Mouse (Mus musculus) MEL (cell line): ENCODE measurements around the gene Frmd4a. TPM values are rescaled to one million over a fixed set of nuclear protein-coding genes. Genes with fewer than 3 reads are reported as not detected.

Experiments
- DNase-seq: peaks from one replicate; pipeline ENCODE4 v3.0.0; 2011; ENCODE audit warnings: low read depth, low spot score
- H3K27ac ChIP-seq: 2 replicates; pipeline ENCODE4 v1.5.1; 2012; ENCODE audit warnings: low read depth, mild to moderate bottlenecking, control low read depth, low read length, moderate library complexity; ENCODE audit not compliant: control insufficient read depth
- H3K27me3 ChIP-seq, 2 experiments: fragments of 150-350 bp in 1 of 2; sonication (generic) in 1 of 2; 2 replicates each; pipeline ENCODE4 v1.6.1; 2012; ENCODE audit warnings: low read length in 2 of 2, mild to moderate bottlenecking in 2 of 2, improper control_type of control experiment in 1 of 2, moderate library complexity in 1 of 2; ENCODE audit not compliant: insufficient read depth in 2 of 2, control insufficient read depth in 1 of 2
- H3K36me3 ChIP-seq, 2 experiments: 2 replicates each; pipeline ENCODE4 v1.6.1; 2012 to 2014; ENCODE audit warnings: low read length in 2 of 2, improper control_type of control experiment in 1 of 2, inconsistent platforms in 1 of 2, mild to moderate bottlenecking in 1 of 2; ENCODE audit not compliant: insufficient read depth in 2 of 2, control insufficient read depth in 1 of 2
- H3K4me1 ChIP-seq, 2 experiments: fragments of 150-350 bp in 1 of 2; sonication (generic) in 1 of 2; 2 replicates each; pipeline ENCODE4 v1.6.1; 2012; ENCODE audit warnings: low read length in 2 of 2, improper control_type of control experiment in 1 of 2, mild to moderate bottlenecking in 1 of 2; ENCODE audit not compliant: insufficient read depth in 2 of 2, control insufficient read depth in 1 of 2
- H3K4me3 ChIP-seq, 2 experiments: fragments of 150-350 bp in 1 of 2; sonication (generic) in 1 of 2; 2 replicates each; pipeline ENCODE4 v1.5.1; 2012; ENCODE audit warnings: low read depth in 2 of 2, low read length in 2 of 2, mild to moderate bottlenecking in 2 of 2, moderate library complexity in 2 of 2, control low read depth in 1 of 2, improper control_type of control experiment in 1 of 2; ENCODE audit not compliant: control insufficient read depth in 1 of 2, insufficient read depth in 1 of 2
- H3K79me2 ChIP-seq: 2 replicates; pipeline ENCODE4 v1.6.1; 2012; ENCODE audit warnings: mild to moderate bottlenecking, low read length, moderate library complexity; ENCODE audit not compliant: control insufficient read depth, poor library complexity, insufficient read depth
- H3K9ac ChIP-seq: 2 replicates; pipeline ENCODE4 v1.6.1; 2012; ENCODE audit warnings: low read depth, mild to moderate bottlenecking, control low read depth, low read length, moderate library complexity; ENCODE audit not compliant: control insufficient read depth, poor library complexity, severe bottlenecking
- H3K9me3 ChIP-seq: fragments of 150-350 bp; sonication (generic); replicated peaks from 2 replicates; pipeline ENCODE4 v1.6.1; 2012; ENCODE audit warnings: mild to moderate bottlenecking, low read length, improper control_type of control experiment, moderate library complexity; ENCODE audit not compliant: insufficient read depth
- CHD1 ChIP-seq: IDR thresholded peaks from 2 replicates; pipeline ENCODE4 v1.6.1; 2012; ENCODE audit warnings: low read depth, mild to moderate bottlenecking, inconsistent platforms, low read length, improper control_type of control experiment
- ELF1 ChIP-seq: IDR thresholded peaks from 2 replicates; pipeline ENCODE4 v1.6.1; 2014; ENCODE audit warnings: low read depth, mild to moderate bottlenecking, inconsistent platforms, low read length, improper control_type of control experiment, moderate library complexity
- EP300 ChIP-seq, 2 experiments: IDR thresholded peaks; 2 replicates each; pipeline ENCODE4 v1.6.1; 2011; ENCODE audit warnings: improper control_type of control experiment in 2 of 2, low read length in 2 of 2, low read depth in 1 of 2, mild to moderate bottlenecking in 1 of 2
- ETS1 ChIP-seq: IDR thresholded peaks from 2 replicates; pipeline ENCODE4 v1.6.1; 2012; ENCODE audit warnings: low read depth, mild to moderate bottlenecking, inconsistent platforms, low read length, improper control_type of control experiment, moderate library complexity
- GATA1 ChIP-seq: IDR thresholded peaks from 2 replicates; pipeline ENCODE4 v1.6.1; 2011; ENCODE audit warnings: low read depth, low read length, improper control_type of control experiment
- HCFC1 ChIP-seq: IDR thresholded peaks from 2 replicates; pipeline ENCODE4 v1.6.1; 2012; ENCODE audit warnings: low read depth, mild to moderate bottlenecking, inconsistent platforms, low read length, improper control_type of control experiment, moderate library complexity
- JUND ChIP-seq: IDR thresholded peaks from 2 replicates; pipeline ENCODE4 v1.6.1; 2011; ENCODE audit warnings: low read depth, mild to moderate bottlenecking, improper control_type of control experiment, low read length
- KAT2A ChIP-seq: conservative IDR thresholded peaks from 2 replicates; pipeline ENCODE4 v1.6.1; 2012; ENCODE audit warnings: low read depth, low read length, improper control_type of control experiment, inconsistent platforms
- MAFK ChIP-seq: IDR thresholded peaks from 2 replicates; pipeline ENCODE4 v1.6.1; 2011; ENCODE audit warnings: low read depth, mild to moderate bottlenecking, low read length, improper control_type of control experiment, borderline replicate concordance
- MAX ChIP-seq: IDR thresholded peaks from 2 replicates; pipeline ENCODE4 v1.6.1; 2011; ENCODE audit warnings: low read length, improper control_type of control experiment
- MAZ ChIP-seq: IDR thresholded peaks from 2 replicates; pipeline ENCODE4 v1.6.1; 2012; ENCODE audit warnings: low read depth, mild to moderate bottlenecking, inconsistent platforms, low read length, improper control_type of control experiment
- MEF2A ChIP-seq: IDR thresholded peaks from 2 replicates; pipeline ENCODE4 v1.6.1; 2014; ENCODE audit warnings: low read depth, mild to moderate bottlenecking, inconsistent platforms, low read length, improper control_type of control experiment; ENCODE audit not compliant: poor library complexity, insufficient replicate concordance, severe bottlenecking; ENCODE audit errors: extremely low read depth
- MYB ChIP-seq: IDR thresholded peaks from 2 replicates; pipeline ENCODE4 v1.6.1; 2011; ENCODE audit warnings: mild to moderate bottlenecking, low read depth, low read length, improper control_type of control experiment
- NRF1 ChIP-seq: IDR thresholded peaks from 2 replicates; pipeline ENCODE4 v1.6.1; 2014; ENCODE audit warnings: low read depth, mild to moderate bottlenecking, inconsistent platforms, low read length, improper control_type of control experiment, moderate library complexity; ENCODE audit not compliant: poor library complexity, insufficient read depth, severe bottlenecking
- POLR2AphosphoS5 ChIP-seq: IDR thresholded peaks from 2 replicates; pipeline ENCODE4 v1.6.1; 2012; ENCODE audit warnings: low read depth, borderline replicate concordance, mild to moderate bottlenecking, inconsistent platforms, low read length, moderate library complexity, mixed read lengths
- SIN3A ChIP-seq: IDR thresholded peaks from 2 replicates; pipeline ENCODE4 v1.6.1; 2012; ENCODE audit warnings: low read length, improper control_type of control experiment, inconsistent platforms
- SMC3 ChIP-seq: IDR thresholded peaks from 2 replicates; pipeline ENCODE4 v1.6.1; 2011; ENCODE audit warnings: low read depth, low read length, improper control_type of control experiment
- TAL1 ChIP-seq: IDR thresholded peaks from 2 replicates; pipeline ENCODE4 v1.6.1; 2012; ENCODE audit warnings: mild to moderate bottlenecking, inconsistent platforms, low read length, moderate library complexity, mixed read lengths
- TBP ChIP-seq: IDR thresholded peaks from 2 replicates; pipeline ENCODE4 v1.8.0; 2011; ENCODE audit warnings: low read depth, low read length, improper control_type of control experiment
- UBTF ChIP-seq: IDR thresholded peaks from 2 replicates; pipeline ENCODE4 v1.6.1; 2012; ENCODE audit warnings: low read depth, mild to moderate bottlenecking, inconsistent platforms, low read length, improper control_type of control experiment, moderate library complexity, borderline replicate concordance; ENCODE audit not compliant: insufficient read depth
- USF1 ChIP-seq: IDR thresholded peaks from 2 replicates; pipeline ENCODE4 v1.6.1; 2014; ENCODE audit warnings: low read depth, mild to moderate bottlenecking, inconsistent platforms, low read length, improper control_type of control experiment, moderate library complexity
- ZMIZ1 ChIP-seq: IDR thresholded peaks from 2 replicates; pipeline ENCODE4 v1.6.1; 2012; ENCODE audit warnings: low read depth, mild to moderate bottlenecking, inconsistent platforms, low read length, improper control_type of control experiment, moderate library complexity
- ZNF384 ChIP-seq: IDR thresholded peaks from 2 replicates; pipeline ENCODE4 v1.6.1; 2012; ENCODE audit warnings: low read depth, mild to moderate bottlenecking, inconsistent platforms, low read length, improper control_type of control experiment
- polyA plus RNA-seq, 2 experiments: library from polyadenylated mRNA; stranded (reverse) in 1 of 2; unstranded in 1 of 2; fragments of >175 nt in 1 of 2; fragments of >200 nt in 1 of 2; gene quantifications; 2 replicates each; pipeline versions ENCODE4 v1.2.1 to v1.2.4; 2012; ENCODE audit warnings: low replicate concordance in 2 of 2, low read depth in 1 of 2; ENCODE audit not compliant: insufficient read length in 2 of 2, insufficient read depth in 1 of 2, missing spikeins in 1 of 2
- total RNA-seq: library from RNA; depleted of rRNA; stranded (reverse); fragments of 300-350 nt; gene quantifications from 2 replicates; pipeline ENCODE4 v1.2.3, GENCODE M21; 2012

Gene Frmd4a
- total and polyA plus RNA-seq, 3 experiments = 6.4 to 14.4 TPM; not detected in 1

DNA sequence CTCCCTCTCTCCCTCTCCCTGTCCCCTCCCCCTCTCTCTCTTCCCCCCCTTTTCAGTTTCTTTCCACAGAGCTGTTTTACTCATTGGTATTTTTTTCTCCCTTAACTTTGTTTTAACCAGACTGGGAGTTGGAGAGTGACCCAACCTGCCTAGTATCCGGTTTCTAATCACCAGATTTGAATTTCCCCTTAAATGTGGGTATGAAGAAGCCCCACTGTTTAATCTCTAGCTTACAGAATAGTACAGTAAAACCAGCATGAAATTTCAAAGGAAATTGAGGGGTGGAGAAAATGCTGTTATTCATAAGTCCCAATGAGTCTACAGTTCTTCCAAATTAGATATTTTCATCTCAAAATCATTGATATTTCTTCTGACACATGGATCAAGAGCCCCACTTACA is 545.8 kb downstream of the Frmd4a start (continued):
- TF ChIP-seq POLR2AphosphoS5 (no peak), MYB (no peak), EP300 (IDR thresholded peaks at IDR 0.05; ENCODE audit: low read depth in 1 of 2, low read length in 2 of 2) (peak; percentile 62 to 77; a peak in 3 of 4 replicates), ELF1 (no peak), USF1 (no peak), MEF2A (no peak), SMC3 (no peak), KAT2A (no peak), ZMIZ1 (no peak), TBP (no peak)

DNA sequence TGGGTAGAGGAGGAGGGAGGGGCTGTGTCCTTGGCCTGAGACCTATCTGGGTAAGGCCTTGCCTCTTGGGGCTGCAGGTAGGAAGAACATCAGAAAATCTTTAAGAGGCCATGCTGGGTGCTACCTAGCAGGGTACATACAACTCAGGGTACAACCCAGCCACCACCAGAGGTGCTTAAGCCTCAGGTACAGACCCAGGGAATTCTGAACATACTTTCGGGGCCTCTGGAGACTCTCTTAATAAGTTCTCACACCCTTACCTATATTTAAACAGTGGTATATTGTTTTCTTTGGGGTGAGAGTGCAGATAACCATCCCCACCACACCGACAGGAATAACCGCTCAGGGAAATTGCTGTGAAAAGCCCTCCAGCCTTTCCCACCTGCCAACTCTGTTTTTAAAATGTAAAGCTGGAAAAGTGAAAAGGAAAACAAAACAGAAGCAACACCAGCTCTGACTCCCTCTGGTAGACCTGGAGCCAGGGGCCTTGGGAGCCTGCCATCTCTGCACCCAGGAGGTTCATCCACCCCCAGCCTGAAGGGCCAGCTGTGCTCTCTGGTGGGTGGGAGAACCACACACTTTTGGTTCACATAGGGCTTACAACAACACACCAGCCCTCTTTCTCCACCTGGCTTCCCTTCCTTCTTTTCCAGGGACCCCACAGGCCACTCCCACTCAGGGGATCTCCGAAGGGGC is 548.9 kb downstream of the Frmd4a start:
- no peak for TF ChIP-seq ELF1
- no peak for TF ChIP-seq JUND
- TF ChIP-seq HCFC1 = no peak
- TF ChIP-seq NRF1 = no peak
- TF ChIP-seq POLR2AphosphoS5 = no peak
- TF ChIP-seq CHD1 = no peak
- TF ChIP-seq MAFK = no peak
- no peak for TF ChIP-seq MAZ
- TF ChIP-seq SIN3A = no peak
- TF ChIP-seq UBTF = no peak
- TF ChIP-seq USF1 = no peak
- TF ChIP-seq ZNF384 = no peak
- TF ChIP-seq MAX = no peak
- TF ChIP-seq ETS1 = no peak
- TF ChIP-seq GATA1 = no peak
- TF ChIP-seq TAL1 = no peak
- TF ChIP-seq MYB = no peak
- Histone ChIP-seq H3K9me3 (no peaks in the 10 kb centered on the region), H3K27ac (no peak overlapping the region), H3K36me3 (peaks cover 11 to 45% of the 10 kb centered on the region in 2 experiments), H3K27me3 (no peaks in the 10 kb centered on the region), H3K9ac (no peak overlapping the region), H3K4me3 (no peak overlapping the region), H3K79me2 (peaks cover 20% of the 10 kb centered on the region), H3K4me1 (peaks cover 27 to 34% of the 10 kb centered on the region in 2 experiments)
- DNase-seq = no peak
